Mouse (Mus musculus): ENCODE measurements around the gene Taf11. TPM values are rescaled to one million over a fixed set of nuclear protein-coding genes. Genes with fewer than 3 reads are reported as not detected.

Taf11 gene
- total RNA-seq, 2 experiments from 2014 or later, result 14.8 to 16.0 TPM

DNA sequence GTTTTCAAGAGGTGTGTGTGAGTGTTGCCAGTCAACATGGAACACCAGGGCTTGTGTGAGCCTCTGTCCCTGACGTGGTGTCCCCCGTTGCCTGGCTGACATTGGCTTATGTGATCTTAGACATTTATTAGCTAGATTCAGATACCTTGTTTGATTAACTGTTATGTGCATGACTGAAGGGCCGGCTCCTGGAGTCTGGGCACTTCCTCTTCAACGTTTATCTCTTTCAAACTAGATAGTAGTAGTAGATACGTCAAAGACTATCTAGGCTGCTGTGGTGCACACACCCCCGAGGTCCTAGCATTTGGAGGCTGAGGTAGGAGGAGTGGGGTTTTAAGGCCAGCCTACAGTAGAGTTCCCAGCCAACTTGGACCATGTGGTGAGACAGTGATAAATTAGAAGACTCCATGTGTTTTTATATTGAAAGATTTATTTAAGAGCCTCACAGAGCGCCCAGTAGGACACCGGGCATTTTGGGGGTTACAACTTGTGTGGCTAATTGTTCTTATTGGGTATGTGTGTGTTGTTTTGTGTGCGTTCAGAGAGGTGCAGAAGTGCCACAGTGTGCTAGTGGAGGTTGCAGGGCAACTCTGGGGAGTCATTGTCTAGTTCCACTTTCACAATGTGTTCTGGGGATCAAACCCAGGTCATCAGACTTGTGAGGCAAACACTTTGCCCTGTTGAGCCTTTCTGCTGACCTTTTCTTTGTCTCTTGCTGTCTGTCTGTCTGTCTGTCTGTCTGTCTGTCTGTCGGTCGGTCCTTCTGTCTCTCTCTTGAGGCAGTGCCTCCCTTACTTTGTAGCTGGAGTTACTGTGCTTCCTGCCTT, 51.8 kb downstream of the Taf11 start:
- intact Hi-C loops (cut with DNase I), result no loop called here

DNA sequence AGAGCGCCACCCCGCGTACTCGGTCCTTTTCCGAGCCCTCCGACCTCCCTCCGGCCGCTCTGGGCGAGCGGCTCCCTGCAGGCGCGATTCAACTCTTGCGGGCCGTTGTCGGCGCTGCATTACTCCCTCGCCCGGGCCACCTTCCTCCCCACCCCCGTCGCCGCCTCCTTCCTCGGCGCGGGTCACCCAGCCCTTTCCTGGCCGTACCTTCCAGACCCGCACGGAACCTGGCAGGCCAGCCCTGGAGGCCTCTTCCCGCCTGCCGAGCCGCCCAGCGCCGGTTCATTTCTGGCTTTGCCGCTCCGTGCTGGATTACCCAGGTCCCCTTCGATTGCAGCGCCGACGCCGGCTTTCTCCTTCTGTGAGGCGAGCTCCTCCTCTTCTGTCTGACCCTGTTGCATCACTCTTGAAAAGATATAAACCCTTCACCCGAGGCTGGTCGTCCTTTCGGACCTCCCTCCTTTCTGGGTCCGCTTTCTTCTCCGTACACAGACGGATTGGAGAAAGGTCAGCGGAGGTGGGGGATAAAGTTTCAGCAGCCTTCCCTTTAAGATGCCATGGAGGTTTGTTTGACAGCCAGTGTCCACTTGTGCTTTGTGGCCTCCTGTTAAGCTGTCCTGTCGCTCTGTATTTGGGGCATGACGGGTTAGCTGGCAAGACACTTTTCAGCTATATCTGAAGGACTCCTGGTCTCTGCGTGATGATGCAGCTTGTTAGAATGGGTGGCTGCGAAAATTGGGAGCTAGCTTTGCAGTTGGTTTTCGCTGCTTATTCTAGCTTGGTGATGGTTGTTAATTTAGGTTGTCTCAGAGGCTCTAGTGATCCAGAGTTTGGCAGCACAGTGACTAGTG, 52.6 kb downstream of the Taf11 start:
- peak; percentile 24 to 53 for DNase-seq
- intact Hi-C loops (cut with DNase I), result no loop called here

More for the DNA sequence above, 51.8 kb downstream of the Taf11 start:
- no peak for DNase-seq

DNA sequence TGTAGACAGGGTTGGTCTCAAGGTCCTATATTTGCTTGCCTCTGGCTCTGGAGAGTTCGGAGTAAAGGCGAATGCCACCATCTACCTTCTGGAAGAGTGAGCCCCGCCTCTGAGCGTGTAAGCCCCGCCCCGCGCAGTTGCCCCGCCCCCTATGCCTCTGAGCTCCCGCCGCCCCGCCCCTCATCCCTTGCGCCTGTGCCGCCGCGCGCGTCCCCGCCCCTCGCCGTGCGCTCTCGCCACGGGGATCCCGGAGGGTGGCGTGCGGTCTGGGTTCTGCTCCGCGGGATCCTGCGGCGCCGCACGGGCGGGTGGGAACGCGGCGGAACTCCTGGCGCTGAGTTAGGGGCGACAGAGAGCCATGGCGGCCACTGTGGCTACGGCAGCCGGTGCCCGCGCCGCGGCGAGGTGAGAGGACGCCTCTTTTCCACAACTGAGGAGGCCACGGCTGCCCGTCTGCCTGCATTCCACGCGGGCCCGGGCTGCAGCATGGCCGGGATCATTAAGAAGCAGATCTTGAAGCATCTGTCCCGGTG, 53.3 kb downstream of the Taf11 start, which contains the start of gene Uhrf1bp1:
TSS of gene Uhrf1bp1 (plus strand) at position 177 of the 533 bp plus-strand sequence.
- intact Hi-C loops (cut with DNase I), result no loop called here
- peak; percentile 66 to 68 for DNase-seq

Other genes with a start within 250 kb of the Taf11 start
- gene Spdef, start 180.9 kb downstream of the Taf11 start, total RNA-seq (2021), result not detected
- gene D17Wsu92e, start 89.2 kb downstream of the Taf11 start, total RNA-seq (2021), result 100 to 1,000 TPM; 167 to 174 TPM
- 10 to 100 TPM; 69.6 to 70.4 TPM for gene Snrpc, start 71.7 kb downstream of the Taf11 start, total RNA-seq (2021)
- 10 to 100 TPM; 17.0 to 26.8 TPM for gene Uhrf1bp1, start 53.4 kb downstream of the Taf11 start, total RNA-seq (2021)
- 10 to 100 TPM in 1 of 2 experiments, 1 to 10 TPM in 1; 7.8 to 13.0 TPM for gene Anks1, start 538 bp downstream of the Taf11 start, total RNA-seq (2021)
- not detected for gene Tcp11, start 170.8 kb upstream of the Taf11 start, total RNA-seq (2021)
- under 1 TPM; 0.13 to 0.15 TPM for gene Scube3, start 232.3 kb upstream of the Taf11 start, total RNA-seq (2021)

All from gastrocnemius, postnatal 36 days (tissue).